Mouse (Mus musculus) 3T3-L1 (cell line): ENCODE measurements at regions not wholly inside any gene's neighbourhood (a gene's known extent, or its start where the extent isn't known, plus 50 kb on each side); places are given as distances from the start of the nearest gene placed in this dataset.
"Not testable (repeated sequence)": the region's sequence is repeated elsewhere in the genome, so short reads cannot be mapped to it uniquely, and the experiment has no call there.

Experiments
- DNase-seq: peaks from one replicate; pipeline ENCODE4 v3.0.0-alpha.2; 2015; ENCODE audit warnings: low read depth, low spot score

DNA sequence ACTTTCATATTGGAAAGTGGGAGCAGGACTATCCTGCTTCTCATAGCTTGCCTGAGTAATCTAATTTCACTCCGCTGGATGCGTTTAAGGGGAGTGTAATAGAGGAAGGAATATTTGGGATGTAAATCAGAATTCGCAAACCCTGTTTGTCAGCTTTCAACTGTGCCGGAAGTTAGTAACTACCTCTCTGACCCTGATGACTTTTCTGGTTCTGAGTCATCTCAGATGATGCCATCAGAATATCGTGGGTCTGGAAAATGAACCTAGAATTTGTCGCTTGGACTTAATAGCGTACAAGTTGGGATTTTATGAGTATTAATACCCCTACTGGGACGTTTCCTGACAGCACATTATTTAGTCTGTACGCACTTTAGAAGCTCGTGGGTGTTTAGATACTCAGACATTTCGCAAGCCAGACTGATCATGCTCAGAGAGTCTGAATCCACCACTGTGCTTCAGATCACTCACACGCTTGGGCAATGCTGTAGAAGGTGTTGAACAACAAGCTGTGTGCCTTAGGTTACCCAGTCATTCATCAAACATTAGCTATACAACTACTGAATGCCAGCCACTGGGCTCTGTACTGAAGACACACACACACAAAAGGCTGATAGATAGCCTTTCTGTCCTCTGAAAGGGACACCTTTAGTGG is 131.1 kb downstream of the Phlda1 start:
- DNase-seq, result peak; percentile 21

DNA sequence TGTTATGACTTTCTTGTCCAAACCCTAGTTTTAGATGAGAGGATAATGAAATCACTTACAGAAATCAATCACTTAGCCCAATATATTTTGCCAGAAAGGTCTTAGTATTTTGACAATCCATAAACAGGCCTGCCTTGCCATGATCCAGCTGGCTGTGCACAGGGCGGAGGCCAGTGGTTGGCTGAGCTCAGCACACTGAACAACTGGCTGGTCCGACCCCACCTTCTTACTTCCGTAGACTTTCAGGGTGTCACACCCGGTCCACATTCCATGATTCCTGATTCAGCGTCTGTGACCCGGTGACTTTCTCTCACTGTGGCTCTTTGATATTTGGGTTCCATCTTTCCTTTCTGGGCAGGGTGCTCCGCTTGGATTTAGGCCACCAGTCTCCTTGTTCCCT is 133.8 kb downstream of the Phlda1 start:
- no peak for DNase-seq

DNA sequence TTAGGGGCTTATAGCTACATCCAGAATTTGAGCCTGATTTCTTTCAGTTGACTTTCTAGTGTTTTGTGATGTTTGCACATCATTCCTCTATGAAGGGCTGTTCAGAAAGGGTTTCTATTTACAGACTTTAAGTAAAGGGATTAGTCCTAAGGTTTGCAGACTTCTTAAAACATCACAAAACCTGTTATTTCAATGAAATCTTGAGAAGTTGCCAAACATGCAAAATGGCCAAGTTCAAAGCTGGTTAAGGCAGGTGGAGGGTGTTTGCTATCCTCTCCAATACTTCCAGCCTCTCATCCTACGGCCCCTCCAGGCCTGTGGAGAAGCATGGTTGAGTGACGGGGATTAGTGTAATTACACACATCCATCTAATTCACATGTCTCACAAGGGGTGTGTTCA is 136.6 kb downstream of the Phlda1 start:
- DNase-seq, result no peak

DNA sequence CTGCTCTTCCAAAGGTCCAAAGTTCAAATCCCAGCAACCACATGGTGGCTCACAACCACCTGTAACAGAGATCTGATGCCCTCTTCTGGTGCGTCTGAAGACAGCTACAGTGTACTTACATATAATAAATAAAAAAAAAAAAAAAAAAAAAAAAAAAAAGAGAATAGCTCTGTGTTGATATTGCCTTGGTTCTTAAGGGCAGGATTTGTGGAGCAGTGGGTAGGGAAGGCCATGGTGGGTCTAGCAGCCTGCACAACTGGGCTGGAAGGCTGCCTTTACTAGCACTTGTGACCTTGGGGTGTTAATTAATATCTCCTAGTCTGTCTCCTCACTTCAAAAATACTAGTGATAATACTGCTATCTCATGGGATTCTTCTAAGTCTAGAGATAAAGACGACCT is 147.7 kb downstream of the Phlda1 start:
- not testable (repeated sequence) for DNase-seq

DNA sequence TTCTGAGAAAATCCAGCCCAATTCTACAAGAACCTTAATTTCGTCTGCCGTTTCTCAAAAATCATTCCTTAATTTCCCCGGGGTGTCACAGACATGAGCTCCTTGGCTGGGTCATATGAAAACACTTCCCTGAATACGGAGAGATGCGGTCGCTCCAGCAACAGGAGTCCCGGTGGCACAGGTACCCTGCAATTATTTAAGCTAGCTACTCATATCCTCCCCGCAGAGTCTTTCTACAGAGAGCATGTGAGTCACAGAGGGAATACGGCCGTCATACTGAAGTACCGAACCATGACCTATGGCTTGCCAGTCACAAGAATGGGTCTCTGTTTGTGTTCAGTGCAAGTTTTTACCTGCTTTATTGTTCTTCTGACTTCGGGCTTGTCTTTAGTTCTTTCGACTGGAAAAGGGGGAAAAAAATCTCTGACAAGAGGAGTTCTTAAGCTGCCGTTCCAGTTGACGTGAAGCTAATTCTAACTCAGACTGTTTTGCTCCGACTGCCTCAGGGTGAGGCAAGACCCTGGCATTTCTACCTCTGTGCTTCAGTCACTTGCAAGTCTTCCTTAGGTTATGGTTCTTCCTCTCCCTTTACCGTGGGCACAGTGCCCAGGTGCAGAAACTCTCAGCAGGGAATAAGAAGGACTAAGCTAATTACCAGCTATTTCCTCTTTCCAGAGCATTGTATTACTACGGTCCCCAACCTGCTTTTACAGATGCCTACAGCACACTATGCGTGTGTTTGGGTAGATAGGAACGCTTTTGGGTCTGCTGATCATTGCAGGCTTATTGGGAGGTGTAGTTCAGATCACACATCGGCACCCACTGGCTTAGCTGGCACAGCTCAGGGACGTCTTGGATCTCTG is 148.5 kb downstream of the Phlda1 start:
- no peak for DNase-seq

DNA sequence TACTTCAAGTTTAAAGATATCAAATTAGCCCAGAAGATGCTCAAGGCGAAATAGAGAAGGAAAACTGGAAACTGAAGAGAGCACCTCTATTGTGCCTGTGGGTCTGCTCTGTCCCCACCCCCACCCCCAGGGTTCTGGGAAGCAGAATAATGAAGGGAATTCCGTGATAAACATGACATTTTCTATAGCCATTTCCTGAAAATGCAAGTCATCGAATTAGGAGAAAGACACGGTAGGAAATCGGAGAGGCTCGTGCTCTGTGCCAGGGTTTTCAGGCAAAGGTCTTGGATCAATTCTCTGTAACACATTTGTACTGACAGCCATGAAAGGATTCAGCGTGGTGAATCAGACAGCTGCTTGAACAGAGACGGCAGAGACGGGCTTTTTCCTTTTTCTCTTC is 152.7 kb downstream of the Phlda1 start:
- DNase-seq, result no peak

DNA sequence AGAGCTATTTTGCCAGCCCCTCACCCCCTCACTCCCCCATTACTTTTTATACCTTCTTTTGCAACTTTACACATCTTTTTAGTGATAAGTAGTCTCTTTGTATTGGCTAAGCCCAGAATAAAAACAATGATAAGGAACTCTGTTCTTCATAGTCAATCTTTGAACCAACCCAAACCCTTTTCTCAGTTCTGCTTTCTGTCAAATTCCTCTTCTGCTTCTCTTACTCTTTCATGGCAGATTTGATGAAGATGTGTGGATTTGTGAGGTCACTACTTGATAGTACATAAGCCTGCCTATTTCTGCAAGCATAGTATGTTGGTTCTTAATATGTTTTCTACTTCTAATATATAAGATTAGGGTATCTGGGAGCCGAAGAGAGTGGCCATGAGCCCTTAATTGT is 156.6 kb downstream of the Phlda1 start:
- DNase-seq, result no peak

DNA sequence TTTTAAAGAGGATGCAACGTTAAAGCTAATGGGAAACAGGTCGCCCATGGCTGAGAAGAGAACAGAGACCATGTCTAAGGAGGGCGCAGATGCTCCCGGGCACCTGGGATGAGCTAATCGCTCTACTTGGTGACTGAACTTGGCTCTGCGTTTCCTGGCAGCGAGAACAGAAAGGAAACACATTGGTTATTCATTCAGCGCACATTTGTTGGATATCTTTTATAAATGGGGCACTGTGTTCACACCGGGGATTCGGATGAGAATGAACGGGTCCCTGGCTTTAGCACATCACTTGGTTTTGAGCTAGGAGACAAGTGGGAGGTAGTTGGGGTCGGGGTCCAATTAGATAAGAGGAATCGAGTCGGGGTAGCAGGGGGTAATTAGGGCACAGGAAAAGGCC is 159.7 kb downstream of the Phlda1 start:
- DNase-seq, result no peak

DNA sequence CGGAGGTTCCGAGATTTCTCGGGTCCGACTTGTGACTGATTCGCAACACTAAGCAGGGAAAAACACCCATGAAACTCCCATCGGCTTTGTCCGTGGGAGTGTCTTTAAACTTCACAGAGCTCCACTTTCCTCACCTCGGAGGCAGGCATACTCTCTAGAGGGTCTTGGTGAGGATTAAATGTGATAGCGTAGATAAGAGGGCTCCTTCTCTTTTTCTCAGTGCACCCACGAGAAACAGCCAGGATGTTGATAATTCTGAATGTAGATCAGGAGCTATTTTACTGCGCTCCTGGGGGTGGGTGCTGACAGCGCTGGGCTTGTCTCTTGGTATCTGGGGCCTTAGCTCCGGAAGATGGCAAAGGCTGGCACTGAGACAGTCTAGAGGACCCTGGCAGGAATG is 160.9 kb downstream of the Phlda1 start:
- DNase-seq, result no peak

DNA sequence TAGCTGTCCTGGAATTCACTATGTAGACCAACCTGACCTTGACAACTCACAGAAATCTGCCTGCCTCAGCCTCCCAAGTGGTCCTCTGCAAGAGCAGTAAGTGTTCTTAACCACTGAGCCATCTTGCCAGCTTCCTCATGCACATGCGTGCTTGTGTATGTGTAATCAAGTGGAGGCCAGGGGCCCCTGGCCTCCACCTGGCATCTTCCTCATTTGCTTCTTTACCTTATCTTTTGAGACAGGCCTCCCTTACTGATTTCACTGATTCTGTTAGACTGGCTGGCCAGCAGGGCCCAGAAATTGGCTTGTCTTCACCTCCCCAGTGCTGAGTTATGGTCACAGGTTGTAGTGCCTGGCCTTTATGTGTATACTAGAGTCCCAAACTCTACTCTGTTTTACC is 162.6 kb downstream of the Phlda1 start:
- DNase-seq, result no peak

DNA sequence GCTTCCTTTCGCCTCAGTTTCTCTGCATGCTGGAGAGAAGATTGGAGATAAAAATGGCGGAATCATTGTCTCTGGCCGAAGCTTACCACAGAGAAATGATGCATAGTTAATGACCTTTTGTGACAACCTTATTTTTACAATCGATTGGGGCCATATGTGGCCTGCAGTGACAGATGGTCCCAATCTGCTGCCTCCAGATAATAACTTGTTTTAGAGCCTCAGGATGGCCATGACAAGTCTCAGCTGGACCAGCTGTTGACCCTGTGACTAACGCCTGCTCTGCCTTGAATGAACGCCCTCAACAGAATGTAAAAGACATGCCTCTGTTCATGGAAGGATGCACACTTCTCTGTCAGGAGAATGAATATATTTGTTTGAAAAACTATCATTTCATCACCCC is 163.6 kb downstream of the Phlda1 start:
- DNase-seq, result no peak

DNA sequence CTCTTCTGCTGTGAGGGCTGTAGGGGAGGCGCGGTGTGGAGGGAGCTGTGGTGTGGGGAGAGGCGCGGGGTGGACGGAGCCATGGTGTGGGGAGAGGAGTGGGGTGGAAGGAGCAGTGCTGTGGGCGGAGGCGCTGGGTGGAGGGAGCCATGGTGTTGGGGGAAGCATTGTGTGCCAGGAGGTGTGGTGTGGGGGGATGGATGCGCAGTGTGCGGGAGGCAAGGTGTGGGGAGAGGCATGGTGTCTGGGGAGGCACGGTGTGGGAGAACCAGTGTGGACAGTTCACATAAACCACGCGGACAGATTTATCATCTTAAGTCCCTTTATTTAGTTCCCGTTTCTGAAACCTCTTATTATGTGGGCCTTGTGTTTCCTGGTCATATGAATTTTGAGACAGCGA is 164.6 kb downstream of the Phlda1 start:
- no peak for DNase-seq

DNA sequence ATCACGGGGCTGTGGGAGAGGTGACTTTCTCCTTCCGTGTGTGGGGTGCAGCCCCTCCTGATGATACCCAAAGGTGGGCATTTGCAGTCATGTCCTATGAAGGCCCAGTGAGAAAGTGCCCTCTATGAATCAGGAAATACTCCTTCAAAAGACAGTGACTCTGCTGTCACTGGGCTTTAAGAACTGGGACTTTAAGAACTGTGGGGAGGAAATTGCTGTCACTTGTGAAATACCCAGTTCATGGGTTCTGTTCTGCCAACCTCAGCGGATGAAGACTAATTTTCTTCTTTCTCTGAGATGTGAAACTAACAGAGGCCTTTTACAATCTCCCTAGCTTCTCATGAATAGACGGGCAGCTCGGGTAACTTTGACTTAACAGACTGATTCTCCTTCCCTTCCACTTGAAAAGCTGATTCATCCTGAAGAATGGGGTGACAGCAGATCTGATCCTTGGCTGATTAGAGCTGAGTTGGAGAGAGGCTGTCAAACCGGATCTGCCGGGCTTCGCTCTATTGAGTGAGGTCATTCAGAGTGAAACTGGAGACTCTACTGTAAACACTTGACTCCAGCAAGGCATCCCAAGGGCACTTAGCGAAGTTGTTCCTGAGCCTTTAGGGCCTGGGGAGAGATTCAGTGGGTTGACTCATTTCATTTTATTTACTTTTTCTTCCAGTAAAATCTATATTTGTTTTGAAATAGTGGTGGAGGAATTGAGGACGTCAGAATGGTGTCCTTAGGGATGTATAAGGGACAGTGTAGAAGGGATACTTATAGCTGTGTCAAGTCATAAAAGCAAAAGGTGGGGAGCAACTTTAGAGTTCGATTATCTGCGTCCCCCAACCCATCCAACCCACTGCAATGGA is 166.6 kb downstream of the Phlda1 start:
- DNase-seq, result peak; percentile 95

DNA sequence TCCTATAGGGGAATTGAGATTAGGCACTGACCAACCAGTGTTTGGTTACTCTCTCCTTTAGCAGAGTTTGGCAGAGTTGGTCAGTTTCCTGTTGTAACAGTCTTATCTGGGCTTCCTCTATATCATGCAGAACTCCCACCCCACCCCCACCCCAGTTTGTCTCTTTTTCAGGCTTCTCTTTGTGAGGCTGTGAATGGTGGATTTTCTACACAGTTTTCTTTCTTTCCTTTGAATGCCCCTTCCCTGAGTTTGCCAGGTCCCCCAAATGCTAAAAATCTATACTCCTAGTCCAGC is 167.2 kb downstream of the Phlda1 start:
- DNase-seq, result peak; percentile 47

DNA sequence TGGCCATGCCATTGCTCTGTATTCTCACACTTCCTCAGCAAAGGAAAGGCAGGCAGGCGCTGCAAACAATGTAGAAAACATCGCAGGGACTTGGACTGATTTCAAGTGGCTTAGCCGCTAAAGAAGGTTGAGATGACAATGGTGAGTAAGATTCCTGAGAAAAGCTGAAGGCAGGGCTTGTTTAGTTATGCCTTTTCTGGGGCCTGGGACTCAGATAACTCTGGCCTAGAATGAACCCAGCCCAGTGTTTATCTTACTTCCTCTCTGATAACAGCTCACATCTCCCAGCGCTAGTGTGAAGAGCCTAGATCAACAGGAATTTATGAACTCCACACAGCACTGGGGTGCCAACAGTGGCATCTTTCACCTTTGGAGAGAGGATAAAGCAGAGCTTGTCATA is 170.2 kb downstream of the Phlda1 start:
- DNase-seq, result no peak

DNA sequence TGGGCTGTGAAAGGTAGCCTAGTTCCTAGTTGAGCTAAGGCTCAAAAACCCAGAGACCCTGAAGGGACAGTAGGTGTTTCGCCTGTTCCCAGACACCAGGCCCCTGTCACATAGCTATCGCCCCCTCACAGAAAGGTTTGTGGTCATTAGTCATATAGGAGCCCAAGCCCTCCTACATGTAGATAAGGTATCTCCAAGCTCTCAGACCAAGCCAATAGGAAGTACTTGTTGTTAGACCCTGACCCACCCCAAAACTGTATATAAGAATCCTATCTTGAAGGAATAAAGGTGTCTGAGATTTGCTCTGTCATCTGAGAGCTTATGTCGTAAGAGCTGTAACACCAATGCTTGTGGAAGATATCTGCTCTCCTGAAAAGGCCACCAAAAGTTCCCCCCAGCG is 174.8 kb downstream of the Phlda1 start:
- no peak for DNase-seq

DNA sequence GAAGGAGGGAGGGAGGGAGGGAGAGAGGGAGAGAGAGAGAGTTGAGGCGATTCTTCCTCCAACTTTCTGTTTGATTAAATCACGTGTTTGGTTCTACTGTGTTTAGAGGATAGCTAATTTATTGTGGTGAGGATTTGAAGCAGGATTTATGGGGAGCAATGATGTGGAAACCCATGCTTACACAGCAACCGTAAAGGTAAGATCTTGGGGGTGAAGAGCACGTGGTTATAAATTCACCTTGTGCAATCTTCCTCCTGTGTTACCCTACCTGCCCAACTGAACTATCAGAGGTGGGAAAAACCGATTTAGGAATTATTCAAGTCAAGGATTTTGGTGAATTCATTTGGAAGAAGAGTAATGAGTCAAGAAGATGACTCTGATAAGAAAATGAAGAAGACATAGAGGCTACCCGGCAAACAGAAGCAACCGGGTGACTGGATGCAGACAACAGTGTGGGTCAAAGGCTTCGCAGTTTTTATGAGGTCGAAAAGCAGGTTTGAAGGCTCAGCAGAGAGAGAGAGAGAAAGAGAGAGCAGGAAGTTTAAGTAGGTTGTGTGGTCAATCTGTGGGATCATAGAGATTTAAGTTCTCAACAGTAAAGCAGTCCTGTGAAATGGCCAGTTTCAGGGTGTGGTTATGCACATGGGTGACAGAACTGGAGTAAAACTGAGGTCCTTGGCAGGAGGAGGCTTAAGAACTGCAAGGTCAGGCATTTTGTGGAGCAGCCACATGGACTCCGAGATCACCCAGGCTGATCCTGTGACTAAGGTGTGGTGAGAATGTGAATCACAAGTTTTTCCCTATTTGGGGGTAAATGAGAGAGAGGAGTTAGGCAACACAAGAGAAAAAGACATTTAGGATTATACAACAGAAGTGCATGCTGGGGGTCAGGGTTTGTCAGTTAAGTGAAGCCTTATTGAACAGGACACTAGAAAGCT is 178.6 kb downstream of the Phlda1 start:
- peak; percentile 57 for DNase-seq

DNA sequence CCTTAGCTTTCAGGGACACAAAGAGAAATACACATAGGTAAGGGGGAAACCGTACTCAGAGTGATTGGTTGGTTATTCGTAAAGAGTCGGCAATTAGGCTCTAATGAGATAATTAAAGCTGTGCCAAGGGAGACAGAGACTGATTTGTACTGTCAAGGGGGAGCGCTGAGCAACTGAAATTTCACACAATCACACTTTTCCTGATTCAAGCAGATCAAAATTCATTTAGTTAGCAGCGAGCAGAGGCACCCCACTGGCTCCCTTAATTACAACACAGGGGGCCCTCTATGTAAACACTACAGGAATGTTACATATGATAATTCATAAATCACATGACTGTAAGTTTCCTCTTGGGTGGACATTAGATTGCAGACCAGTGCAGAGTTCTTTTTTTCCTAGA is 180.5 kb downstream of the Phlda1 start:
- no peak for DNase-seq

DNA sequence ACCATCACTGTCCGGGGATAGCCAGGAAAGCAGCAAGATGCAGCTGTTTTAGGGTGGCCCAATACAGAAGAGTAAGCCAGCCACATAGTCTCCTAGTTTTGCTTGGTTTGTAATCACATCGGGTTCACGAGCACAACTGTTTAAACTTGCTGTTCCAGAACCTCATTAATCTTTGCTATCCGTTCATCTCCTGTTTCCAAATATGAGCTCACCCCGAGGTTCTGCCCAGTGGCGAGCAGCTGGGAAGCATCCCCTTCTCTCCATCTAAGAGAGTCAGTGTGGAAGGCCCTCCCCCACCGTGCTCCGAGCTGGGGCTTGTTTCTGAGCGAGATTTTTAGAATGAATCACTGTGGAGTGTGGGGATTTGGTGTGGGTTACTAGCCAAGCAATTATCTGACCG is 183.5 kb downstream of the Phlda1 start:
- peak; percentile 15 for DNase-seq

DNA sequence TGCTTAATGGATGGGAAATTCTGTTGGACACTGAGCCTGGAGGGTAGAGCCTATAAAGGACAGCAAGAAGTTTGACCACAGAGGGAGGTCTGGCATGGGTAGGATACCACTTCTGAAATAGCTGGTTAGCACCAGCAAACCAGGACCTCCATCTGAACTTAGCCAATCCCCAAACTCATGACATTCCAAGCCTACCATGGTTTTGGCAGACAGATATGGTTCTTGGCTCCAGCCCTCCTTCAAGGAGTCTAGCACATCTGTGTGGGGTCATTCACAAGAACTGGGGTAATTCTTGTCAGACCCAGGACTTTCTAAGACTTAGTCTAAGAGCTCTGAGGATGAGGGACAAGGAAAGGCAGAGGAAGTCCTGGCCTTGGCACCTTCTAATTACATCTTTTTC is 187.7 kb downstream of the Phlda1 start:
- peak; percentile 47 for DNase-seq
